Mouse (Mus musculus) megakaryocyte, adult 5-6 weeks (primary cell): ENCODE measurements around the gene Kansl2. TPM values are rescaled to one million over a fixed set of nuclear protein-coding genes. Genes with fewer than 3 reads are reported as not detected.
"Not testable (repeated sequence)": the region's sequence is repeated elsewhere in the genome, so short reads cannot be mapped to it uniquely, and the experiment has no call there.

Experiments
- ATAC-seq: 2 replicates; pipeline ENCODE4 v1.8.0; 2016; ENCODE audit warnings: mild to moderate bottlenecking, inconsistent platforms; ENCODE audit not compliant: poor library complexity, severe bottlenecking
- total RNA-seq, 2 experiments: library from RNA; stranded (forward) in 1 of 2; stranded (reverse) in 1 of 2; fragments of 153-499, 151-499 nt in 1 of 2; fragments of 221-1000, 200-1000 nt in 1 of 2; gene quantifications; 2 replicates each; pipeline versions ENCODE4 v1.2.3 to v1.2.4; 2015 to 2017

Gene Kansl2
- total RNA-seq, 2 experiments from 2014 or later: 30.4 to 36.7 TPM

DNA sequence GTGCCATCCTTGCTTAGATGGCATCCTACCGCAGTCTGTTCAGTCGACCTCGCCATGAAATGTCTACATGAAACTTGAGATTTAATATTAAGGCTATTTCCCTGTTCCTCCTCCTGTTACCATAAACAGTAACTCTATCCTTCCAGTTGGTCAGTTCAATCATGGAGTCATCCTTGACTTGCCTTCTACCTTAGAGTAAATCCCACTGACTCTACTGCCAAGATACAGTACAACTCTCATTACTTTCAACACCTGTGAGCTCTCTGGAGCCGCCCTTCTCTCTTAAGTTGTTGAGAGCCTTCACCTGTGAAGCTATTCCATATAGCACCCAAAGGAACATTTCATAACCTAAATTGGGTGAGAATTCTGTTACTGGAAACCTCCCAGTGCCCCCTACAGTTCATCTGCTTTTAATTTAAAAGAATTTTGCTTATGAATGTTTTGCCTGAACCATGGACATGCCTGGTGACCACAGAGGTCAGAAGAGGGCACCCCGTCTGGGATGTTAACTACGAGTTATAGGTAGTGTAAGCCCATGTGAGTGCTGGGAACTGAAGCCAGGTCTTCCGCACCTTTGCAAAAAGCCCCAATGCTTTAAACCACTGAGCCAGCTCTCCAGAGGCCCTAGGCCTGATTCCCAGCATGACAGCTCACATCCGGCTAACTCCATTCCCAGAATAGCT lies 2.9 kb upstream of the Kansl2 start:
- no peak for ATAC-seq

DNA sequence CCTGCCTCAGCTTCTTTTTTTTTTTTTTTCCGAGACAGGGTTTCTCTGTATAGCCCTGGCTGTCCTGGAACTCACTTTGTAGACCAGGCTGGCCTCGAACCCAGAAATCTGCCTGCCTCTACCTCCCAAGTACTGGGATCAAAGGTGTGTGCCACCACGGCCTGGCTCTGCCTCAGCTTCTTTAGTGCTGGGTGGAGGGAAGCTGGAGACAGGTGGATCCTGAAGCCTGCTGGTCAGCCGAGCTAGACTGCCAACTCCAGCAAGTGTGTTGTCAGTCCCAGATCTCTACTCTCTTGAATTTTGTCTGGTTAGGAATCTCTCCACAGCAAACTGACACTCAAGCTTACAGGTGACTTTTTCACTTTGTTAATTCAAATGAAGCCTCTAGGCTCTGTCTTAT lies 1.9 kb upstream of the Kansl2 start:
- ATAC-seq: no peak

DNA sequence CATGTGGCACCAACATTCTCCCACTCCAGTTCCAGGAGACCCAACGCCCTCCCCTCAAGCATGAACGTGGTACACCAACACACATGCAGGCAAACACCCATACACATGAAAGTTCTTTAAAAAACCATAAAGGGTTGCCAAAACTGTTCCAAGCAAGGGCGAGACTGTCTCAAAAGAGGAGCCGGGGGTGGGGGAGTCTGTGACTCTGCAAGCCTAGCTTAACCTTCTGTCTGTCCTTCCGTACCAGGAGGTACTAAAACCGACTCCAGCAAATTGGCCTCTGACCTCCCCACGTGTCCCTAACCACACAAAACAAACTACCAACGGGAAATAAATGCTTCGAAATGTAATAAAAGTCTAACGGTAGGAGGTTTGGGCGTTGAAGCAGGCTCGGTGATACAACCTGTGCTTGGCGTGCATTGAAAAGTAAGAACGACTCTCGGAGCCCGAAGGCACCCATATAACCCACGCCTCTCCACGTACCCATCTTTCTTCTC lies 981 bp downstream of the Kansl2 start:
- ATAC-seq: no peak

DNA sequence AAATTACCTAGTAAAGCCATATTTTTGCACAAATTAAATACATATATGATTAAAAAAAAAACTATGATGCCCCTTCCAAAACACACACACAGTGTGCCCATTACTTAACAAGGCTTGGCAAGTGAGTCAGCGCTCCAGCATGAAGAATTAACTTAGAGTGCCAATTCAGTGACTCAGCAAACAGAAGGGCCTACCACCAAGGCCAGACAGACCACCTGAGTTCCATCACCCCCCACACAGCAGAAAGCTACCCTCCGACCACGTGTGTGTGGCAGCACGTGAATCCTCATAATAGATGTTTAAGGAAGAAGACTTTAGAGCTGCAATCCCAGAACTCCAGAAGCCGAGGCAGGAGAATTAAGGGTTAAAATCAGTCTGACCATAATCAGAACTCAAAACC lies 1.8 kb downstream of the Kansl2 start:
- no peak for ATAC-seq

DNA sequence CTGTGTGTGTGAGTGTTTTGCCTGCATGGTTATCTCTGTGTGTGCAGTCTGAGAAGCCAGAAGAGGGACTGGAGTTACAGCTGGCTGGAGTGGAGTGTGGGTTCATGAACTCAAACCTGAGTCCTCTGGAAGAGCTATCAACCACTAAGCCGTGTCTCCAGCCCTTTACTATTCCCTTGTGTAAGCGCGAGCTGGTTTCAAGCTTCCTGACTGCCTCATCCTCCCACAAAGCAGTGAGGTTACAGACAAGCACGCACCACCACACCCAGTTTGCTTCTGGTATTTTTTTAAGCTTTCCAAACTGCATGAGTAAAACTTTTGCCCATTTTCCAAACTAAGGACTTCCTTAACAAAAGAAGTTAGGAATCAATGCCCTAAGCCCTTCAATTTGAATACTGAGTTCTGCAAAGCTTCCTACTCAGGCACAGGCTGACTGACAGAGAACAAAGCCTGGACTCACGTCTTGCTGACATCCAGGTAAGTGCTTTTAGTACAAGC lies 5.9 kb downstream of the Kansl2 start:
- no peak for ATAC-seq

DNA sequence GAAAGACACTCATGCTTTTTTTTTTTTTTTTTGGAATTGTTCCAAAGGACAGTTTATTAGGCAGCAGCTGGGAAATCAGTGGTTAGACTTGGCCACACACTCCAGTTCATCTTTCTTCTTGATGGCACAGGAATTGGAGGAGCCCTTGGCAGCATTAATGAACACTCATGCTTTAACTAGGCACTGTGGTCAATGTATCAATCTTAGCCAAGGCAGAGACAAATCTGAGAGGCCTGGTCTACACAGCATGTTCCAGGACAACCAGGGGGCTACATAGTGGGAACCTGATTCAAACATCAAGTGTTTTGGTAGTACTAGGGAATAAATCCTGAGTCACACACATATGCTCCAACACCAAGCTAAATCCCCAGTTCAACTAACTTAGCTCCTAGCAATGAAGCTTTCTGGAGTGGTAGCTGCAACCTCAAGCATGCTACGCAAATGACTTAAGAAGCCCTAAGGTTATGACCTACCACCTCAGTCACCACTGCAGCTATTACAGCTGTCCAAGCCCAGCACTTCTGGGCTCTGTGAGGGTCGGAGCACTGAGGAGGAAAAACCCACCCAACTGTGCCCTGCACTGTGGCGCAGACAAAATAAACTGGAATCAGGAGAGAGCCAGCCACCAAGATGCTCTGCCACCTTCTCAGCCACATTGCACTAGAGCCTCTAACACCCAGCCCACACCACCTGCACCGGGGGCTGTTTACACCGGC lies 6.8 kb downstream of the Kansl2 start:
- no peak for ATAC-seq

DNA sequence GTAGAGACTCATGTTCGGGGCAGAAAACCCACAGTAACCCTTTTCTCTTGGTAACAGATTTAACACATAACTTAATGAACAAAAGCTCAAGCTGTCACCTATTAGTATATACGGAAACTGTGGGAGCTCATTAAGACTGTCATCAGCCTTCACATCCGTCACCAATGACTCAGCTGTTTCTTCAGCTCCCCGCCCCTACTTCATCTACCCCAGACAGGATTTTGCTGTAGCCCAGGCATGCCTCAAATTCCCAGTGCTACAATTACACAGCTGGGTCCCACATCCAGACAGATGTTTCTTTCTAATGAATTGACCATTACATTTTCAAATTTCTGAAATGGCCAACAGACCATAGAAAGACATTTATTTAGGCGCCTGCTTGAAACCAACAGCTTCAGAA lies 8.0 kb downstream of the Kansl2 start:
- ATAC-seq: no peak

DNA sequence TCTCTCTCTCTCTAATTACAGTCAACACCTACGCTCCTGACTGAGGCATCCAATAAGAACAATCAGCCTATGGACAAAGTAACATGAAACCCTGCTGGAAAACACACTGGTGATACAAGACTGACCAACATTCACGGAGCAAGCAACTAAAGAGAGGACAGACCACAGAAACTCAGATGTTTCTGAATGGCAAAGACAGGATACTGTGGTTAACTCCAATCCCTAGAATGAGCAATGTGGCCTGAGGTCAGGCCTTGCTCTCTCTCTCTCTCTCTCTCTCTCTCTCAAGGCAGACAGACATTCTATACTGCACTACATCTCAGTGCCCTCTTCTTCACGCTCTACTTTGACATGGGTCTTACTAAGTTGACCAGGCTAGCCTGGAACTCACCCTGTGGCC lies 12.8 kb downstream of the Kansl2 start:
- ATAC-seq: no peak

DNA sequence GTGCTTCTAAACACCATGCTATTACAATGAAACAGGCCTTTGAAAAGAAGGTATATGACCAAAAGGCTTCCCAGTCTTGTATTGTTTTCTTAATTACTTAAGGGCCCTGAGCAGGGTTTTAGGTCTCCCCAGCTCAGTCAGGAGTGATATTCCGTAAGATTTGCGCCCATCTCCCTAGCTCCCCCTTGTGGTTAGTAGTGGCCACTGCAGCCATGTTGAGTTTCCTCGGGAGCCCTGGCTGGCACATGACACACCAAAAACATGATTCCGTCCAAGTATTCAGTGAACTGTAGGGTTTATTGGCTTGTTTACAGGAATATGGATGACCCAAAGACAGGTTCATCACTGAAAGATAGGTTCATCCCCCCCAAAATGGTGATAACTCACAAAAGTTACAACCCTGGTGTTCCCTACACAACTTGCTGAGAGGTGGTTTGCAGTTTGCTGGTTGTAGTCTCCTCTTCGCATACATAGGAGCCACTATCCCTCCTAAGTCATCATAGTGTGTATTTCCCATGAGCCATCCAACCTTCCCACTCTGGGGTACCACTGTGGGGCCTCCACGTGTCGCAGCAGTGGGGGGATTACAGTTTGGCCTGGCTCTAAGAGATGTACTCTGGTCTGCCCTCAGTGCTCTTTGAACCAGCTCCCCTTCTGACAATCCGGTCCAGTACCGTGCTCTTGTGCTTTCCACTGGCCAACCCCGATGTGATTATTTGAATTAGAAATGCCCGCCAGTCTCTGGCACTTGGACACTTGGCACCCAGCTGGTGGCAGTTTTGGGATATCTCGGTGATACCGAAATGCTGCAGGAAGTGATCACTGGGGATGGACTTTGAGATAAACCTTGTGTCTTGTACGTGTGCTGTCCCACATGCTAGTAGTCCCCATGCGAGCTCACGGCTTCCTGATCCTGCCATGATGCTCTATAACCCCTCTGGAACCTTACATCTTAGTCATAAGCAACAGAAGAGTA lies 16.4 kb downstream of the Kansl2 start:
- ATAC-seq: peak; percentile 70

DNA sequence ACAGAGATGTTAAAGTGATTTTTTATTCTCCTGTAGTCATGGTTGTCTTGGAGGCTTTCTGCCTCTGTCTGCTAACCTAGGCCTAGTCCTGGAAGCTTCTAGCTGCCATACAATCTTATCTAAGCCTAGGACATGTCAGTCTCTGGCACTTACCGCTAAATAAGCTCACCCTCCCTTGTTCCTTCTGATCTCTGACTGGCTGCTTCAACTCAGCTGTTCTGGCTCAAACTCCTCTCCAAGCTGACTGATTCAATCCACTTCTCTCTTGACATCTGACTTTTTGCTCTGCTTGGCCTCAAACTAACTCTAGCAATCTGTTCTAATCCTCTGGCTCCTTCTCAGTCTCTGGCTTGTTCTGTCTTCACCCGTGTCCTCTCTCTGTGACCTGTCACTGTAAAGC lies 19.2 kb downstream of the Kansl2 start:
- ATAC-seq: not testable (repeated sequence)

DNA sequence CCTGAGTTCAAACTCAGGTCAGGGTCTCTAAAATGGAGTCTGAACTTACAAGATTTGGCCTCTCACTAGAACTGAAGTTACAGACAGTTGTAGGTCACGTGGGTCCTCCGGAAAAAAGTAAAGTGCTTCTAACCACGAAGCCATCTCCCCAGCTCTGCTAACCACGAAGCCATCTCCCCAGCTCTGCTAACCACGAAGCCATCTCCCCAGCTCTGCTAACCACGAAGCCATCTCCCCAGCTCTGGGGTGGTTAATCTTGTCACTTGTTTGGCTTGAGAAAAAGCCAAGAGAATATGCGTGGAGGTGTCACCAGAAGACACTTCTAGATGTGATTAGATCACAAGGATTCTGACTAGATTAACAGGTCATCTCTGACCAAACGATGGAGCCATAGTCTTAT lies 19.9 kb downstream of the Kansl2 start:
- peak; percentile 37; the same call in 1 of the 2 replicates for ATAC-seq

DNA sequence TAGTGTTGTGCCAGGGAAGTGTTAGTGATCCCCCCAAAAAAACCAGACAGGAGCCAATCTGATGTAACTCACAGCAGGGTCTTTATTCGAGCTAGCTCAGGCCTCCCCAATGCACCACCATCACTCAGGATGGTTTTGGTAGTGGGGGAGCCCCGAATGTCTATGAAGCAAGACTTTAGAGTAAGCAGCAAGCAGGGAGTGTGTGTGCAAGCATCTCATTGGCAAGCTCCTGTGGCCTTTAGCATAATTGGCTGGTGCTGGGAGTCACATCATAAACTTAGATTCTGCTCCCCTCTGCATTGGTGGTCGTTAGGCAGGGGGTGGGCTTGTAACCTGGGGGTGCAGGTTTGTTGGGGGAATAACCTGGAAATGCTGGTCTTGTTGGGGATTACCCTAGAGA lies 20.4 kb downstream of the Kansl2 start:
- ATAC-seq: not testable (repeated sequence)

DNA sequence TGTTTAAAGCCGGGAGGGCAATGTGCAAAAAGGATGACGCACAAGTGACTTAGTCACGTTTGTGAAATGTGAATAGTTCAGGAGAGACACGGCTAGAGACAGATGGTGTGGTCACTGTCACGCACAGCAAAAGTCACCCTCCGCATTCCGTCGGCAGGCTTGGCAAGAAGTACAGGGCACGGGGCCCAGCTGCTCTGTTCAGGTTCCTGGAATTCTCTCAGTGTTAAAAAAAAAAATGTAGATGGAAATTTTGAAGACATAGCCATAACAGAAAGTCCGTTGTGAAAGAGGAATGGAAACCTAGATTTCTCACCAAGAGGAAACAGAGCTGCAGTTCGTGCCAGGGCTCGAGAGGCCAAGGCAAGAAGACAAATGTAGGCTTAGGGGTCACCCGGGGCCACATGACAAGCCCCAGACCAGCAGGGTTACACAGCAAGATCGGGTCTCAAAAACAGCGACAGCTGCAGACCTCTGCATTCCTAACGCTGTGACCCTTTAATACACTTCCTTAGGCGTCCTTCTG lies 21.2 kb downstream of the Kansl2 start:
- peak; percentile 58 for ATAC-seq

DNA sequence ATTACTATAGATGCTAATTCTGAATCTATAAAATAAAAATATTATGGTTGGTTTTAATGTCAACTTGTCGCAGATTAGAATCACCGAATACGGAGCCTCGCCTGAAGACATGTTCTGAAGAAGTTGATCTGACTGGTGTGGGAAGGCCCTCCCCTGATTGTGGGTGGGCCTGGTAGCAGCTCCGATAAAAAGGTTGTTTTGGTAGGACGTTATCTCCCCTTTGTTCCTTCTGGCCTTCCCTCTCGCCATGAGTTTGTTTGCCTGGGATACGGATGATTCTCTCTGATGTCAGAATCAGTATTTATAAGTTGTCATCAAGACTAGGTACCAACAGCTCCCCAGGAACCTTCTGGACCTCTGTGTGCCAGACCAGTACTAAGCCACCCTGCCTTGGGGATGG lies 21.8 kb downstream of the Kansl2 start:
- no peak for ATAC-seq

DNA sequence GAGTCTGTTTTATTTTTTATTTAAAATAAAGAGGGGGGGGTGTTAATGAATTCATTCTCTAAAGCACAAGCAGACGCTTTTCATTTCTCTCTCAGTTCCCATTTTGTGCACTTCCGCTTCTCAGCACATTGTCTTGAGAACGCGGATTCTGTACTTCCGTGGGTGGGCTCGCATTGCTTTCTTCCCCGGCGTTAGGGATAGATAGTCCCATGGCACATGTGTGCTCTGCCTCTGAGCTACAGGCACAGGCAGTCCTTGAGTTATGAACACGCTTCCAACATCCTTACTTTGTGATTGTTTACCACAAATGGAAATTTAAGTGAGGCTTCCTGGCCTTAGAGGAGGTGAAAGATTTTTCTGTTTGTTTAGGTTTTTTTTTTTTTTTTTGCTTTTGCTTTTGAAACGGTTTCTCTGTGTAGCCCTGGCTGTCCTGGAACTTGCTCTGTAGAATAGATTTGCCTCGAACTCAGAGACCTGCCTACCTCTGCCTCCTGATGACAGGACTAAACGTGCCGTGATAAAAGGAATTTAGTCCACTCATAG lies 22.6 kb downstream of the Kansl2 start:
- ATAC-seq: peak; percentile 46

DNA sequence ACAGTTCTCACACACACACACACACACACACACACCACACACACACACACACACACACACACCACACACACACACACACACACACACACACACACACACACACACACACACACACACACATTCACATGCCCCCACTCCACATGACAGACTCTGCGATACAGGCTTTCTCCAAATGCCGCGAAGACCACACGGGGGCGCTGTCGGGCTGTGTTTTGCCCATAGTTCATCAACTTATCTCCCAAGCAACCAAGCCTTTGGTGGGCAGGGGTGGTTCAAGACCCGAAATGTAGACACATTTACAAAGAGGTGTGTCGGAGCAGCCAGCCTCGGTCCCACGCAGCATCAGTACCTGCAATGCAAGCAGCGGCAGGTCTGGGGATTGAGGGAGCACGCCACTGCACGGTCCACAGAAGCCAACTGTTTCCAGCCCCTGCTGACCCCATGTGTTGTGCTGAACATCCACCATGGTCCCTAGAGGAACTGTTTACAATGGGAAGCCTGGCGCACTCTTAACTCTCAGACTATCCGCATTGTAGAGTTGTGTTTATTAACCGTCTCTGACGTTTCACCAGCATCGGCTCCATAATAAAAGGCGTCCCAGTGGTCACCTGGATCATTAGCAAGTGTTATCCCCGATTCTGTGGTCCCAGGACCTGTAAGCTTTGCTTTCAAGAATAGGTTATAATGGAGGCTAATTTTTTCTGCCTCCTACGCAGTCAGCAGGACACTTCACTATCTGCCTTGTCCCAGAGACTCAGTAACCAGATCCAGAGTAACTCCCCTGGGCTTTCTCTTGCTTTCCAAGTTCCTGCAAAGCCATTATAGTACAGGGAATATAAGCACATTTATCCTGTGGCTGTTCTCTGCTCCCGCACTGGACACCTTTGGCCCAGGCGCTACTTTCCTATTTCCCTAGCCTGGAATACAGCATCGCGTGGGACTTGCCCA lies 23.4 kb downstream of the Kansl2 start:
- ATAC-seq: peak; percentile 62

DNA sequence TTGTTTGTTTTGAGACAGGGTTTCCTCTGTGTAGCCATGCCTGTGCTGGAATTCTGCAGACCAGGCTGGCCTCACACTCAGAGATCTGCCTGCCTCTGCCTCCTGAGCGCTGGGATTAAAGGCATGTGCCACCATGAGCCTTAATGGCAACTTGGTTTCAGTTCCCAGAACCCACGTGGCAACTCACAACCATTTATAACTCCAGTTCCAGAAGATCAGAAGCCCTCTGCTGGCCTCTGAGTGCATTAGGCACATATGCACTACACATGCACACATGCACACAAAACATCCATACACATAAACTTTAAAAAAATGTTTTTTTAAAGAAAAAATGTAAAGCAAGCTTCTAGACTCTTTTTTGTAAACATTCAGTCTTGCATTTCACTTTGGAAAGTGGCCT lies 24.7 kb downstream of the Kansl2 start:
- no peak for ATAC-seq

DNA sequence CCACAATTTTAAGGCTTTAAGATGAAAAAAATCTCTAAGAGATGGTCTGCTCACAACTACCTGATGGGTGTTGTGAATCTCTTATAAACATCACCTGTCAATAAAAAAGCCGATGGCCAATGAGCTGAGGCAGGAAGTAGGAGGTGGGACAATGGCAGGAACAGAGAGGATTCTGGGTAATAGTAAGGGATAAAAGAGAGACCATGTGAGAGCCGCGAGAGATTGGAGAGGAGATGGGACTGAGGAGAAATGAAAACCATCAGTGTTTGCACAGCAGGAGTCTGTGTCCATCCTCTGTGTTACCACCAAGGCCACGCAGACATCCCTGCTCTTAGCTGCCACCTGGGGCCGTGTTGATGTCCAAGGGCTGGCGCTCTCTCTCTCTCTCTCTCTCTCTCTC lies 26.7 kb downstream of the Kansl2 start:
- ATAC-seq: no peak

DNA sequence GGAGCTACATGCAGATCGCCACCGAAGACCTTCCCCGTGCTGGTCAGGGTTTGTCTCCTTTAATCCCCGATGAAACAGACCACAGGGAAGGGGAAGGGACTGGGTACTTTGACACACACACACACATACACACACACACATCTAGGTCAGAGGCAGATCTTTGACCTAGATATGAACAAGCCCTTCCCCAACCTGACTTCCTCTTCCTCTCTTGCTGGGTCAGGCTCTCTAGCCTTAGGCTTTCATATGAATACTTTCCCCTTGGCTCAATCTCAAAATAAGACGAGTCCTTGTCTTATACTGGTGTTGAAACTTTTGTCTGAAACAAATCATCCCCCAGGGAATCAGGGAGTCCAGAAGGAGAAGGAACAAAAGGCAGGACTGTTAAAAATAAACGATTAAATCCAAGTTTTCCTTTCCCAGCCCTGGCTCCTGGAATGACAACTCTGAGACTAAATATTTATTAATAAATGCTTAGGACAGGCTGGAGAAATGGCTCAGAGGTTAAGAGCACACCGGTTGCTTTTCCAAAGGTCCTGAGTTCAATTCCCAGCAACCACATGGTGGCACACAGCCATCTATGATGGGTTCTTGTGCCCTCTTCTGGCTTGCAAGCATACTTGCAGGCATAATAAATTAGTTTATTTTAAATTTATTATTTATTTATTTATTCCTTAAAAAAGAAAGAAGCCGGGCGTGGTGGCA lies 27.7 kb downstream of the Kansl2 start:
- peak; percentile 79 for ATAC-seq
